Mouse (Mus musculus): ENCODE results near the gene Adgrd1. TPM values are rescaled to one million over a fixed set of nuclear protein-coding genes. Genes with fewer than 3 reads are reported as not detected.

Gene Adgrd1
- polyA plus RNA-seq (2016; fragmentation: Nextera tagmentation; extraction: Ambion mirVana), result 0.09 and 0.16 TPM in 2 replicates

GRCm38 (mm10) chr5:129096511-129096910 lies at the start of gene Adgrd1:
Gene Adgrd1, plus strand, starts transcription at chr5:129096750.
- no peak within 1 kb of the TSS for H3K27ac ChIP-seq (replicated peaks)
- H3K9me3 ChIP-seq (replicated peaks), result no peaks in the 10 kb centered on the region
- no peaks in the 10 kb centered on the region for H3K27me3 ChIP-seq (ENCODE audit: low read depth, poor library complexity, severe bottlenecking)
- no peaks in the 10 kb centered on the region for H3K4me1 ChIP-seq
- H3K36me3 ChIP-seq, result no peaks in the 10 kb centered on the region
- WGBS, result 57% methylated on average over 6 of the region's 6 CpGs
- no peak within 1 kb of the TSS for H3K4me3 ChIP-seq
- DNase-seq (ENCODE audit: low spot score), result no peak

- DNase-seq (ENCODE audit: low spot score), result peak; percentile 63
- Histone ChIP-seq H3K27ac (replicated peaks) (no peak overlapping the region), H3K27me3 (ENCODE audit: low read depth, poor library complexity, severe bottlenecking) (no peaks in the 10 kb centered on the region; the same call in 1 of the 2 replicates), H3K4me1 (peaks cover 48% of the 10 kb centered on the region), H3K9me3 (replicated peaks) (no peaks in the 10 kb centered on the region), H3K36me3 (no peaks in the 10 kb centered on the region), H3K4me3 (no peak overlapping the region)
- 72% methylated on average over 9 of the region's 9 CpGs for WGBS
Measured at GRCm38 (mm10) chr5:129049372-129049771, 47.2 kb upstream of the Adgrd1 start.

DNA sequence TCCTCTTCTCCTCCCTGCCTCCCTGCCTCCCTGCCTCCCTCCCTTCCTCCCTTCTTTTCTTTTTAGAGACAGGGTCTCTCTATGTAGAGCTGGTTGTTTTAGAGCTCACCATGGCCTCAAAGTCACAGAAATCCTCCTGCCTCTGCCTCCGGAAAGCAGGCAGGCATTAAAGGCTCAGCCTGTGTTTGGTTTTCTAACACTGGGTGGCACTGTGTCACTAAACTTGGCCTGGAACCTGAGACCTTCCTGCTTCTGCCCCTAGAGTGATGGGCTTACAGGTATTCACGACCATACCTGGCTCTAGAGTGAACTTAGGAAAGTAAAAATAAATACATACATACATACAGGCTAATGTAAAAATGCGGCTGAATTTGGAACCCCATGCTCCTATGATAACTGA lies 44.6 kb upstream of the Adgrd1 start:
- peaks cover 31% of the 10 kb centered on the region for H3K4me1 ChIP-seq
- no peaks in the 10 kb centered on the region for H3K9me3 ChIP-seq (replicated peaks)
- H3K27me3 ChIP-seq (ENCODE audit: low read depth, poor library complexity, severe bottlenecking), result no peaks in the 10 kb centered on the region; the same call in 1 of the 2 replicates
- H3K4me3 ChIP-seq, result no peak overlapping the region
- WGBS, result 91% methylated on average over 3 of the region's 3 CpGs
- H3K27ac ChIP-seq (replicated peaks), result no peak overlapping the region
- H3K36me3 ChIP-seq, result no peaks in the 10 kb centered on the region
- no peak for DNase-seq (ENCODE audit: low spot score)

GRCm38 (mm10) chr5:129052636-129053355 lies 43.8 kb upstream of the Adgrd1 start:
- H3K4me3 ChIP-seq, result peak overlapping the region; percentile 36
- H3K4me1 ChIP-seq, result peaks cover 27% of the 10 kb centered on the region
- 28% methylated on average over 20 of the region's 20 CpGs for WGBS
- no peaks in the 10 kb centered on the region; the same call in 1 of the 2 replicates for H3K27me3 ChIP-seq (ENCODE audit: low read depth, poor library complexity, severe bottlenecking)
- DNase-seq (ENCODE audit: low spot score), result peak; percentile 48
- H3K27ac ChIP-seq (replicated peaks), result peak overlapping the region; percentile 85
- H3K9me3 ChIP-seq (replicated peaks), result no peaks in the 10 kb centered on the region
- H3K36me3 ChIP-seq, result no peaks in the 10 kb centered on the region

GRCm38 (mm10) chr5:129054675-129055284 lies 41.8 kb upstream of the Adgrd1 start:
- 86% methylated on average over 9 of the region's 9 CpGs for WGBS
- DNase-seq (ENCODE audit: low spot score), result no peak
- no peaks in the 10 kb centered on the region for H3K9me3 ChIP-seq (replicated peaks)
- H3K27ac ChIP-seq (replicated peaks), result no peak overlapping the region
- H3K4me3 ChIP-seq, result no peak overlapping the region
- no peaks in the 10 kb centered on the region; the same call in 1 of the 2 replicates for H3K27me3 ChIP-seq (ENCODE audit: low read depth, poor library complexity, severe bottlenecking)
- H3K36me3 ChIP-seq, result no peaks in the 10 kb centered on the region
- H3K4me1 ChIP-seq, result peaks cover 13% of the 10 kb centered on the region

DNA sequence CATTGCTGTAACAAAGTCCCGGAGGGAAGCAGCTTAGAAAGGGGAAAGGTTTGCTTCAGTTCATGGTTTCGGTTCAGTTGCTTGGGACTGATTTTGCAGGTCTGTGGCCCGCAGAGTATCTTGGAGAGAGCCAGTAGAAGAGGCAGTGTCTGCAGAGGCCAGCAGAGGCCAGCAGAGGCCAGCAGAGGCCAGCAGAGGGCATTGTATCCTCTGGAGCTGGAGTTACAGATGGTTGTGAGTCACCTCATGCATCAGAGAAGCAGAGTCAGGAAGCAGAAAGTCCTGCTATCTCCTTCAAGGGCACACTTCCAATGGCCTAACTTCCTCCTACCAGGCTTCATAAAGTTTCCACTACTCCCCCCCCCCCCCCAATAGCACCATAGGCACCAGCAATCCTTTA lies 37.4 kb upstream of the Adgrd1 start:
- Histone ChIP-seq H3K4me1 (peaks cover 9% of the 10 kb centered on the region), H3K9me3 (replicated peaks) (no peaks in the 10 kb centered on the region), H3K27ac (replicated peaks) (no peak overlapping the region), H3K4me3 (no peak overlapping the region), H3K36me3 (no peaks in the 10 kb centered on the region), H3K27me3 (ENCODE audit: low read depth, poor library complexity, severe bottlenecking) (peaks cover 24% of the 10 kb centered on the region)
- DNase-seq (ENCODE audit: low spot score), result no peak
- 88% methylated on average over 3 of the region's 3 CpGs for WGBS

DNA sequence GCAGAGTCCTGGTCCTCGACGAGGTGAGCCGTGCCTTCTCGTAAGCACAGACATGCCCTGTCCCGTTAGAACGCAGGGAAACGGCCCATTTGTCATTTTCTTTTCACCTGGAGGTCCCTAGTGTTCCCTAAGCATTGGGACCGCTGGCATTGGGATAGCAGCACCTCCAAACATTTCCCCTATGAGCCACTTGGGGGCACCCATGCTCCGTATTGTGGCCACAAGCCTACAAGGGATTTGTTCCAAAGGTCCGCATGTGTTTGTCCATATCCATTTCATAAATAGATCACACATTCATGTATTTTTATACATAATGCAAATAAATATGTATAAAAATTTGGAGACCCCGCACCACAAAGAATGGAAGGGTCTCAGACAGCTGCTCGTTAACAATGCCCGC lies 35.0 kb upstream of the Adgrd1 start:
- peaks cover 24% of the 10 kb centered on the region for H3K27me3 ChIP-seq (ENCODE audit: low read depth, poor library complexity, severe bottlenecking)
- peak; percentile 63 for DNase-seq (ENCODE audit: low spot score)
- peaks cover 10% of the 10 kb centered on the region for H3K4me1 ChIP-seq
- H3K27ac ChIP-seq (replicated peaks), result no peak overlapping the region
- H3K4me3 ChIP-seq, result no peak overlapping the region
- H3K36me3 ChIP-seq, result no peaks in the 10 kb centered on the region
- H3K9me3 ChIP-seq (replicated peaks), result no peaks in the 10 kb centered on the region
- 29% methylated on average over 13 of the region's 13 CpGs for WGBS

DNA sequence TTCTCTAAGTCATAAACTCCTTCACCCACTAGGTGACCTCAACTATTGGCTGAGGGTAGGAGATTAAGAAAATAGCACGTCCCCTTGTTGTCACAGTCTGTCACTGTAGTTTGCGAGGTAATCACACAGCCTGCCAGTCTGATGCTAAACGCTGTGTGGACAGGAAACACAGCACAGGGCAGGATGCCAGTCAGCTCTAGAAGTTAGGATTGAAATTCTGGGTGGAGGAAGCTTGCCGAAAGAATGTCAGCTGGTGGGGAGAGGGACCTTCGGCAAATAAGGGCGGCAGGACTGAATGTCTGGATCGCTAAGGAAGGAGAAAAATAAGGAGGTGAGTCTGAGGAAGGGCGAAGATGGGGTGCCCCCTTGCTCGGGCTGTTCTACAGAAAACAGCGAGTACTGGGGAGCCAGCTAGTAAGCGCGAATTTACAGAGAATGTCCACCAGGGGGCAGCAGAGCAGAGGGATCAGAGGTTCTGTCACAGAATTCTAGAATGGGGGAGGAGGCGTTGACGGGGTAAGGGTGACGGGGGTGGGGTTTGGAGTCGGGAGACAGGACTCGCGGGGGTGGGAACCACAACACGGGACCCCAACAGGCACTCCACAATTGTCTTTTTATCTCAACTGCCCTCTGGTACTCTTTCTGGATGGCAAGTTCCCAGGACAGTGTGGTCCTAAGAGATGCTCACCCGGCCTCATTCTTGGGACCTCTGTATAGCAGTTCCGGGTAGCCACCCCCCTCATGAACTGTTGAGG lies 33.3 kb upstream of the Adgrd1 start:
- Histone ChIP-seq H3K4me3 (peak overlapping the region; percentile 40), H3K36me3 (no peaks in the 10 kb centered on the region), H3K4me1 (peaks cover 13% of the 10 kb centered on the region), H3K9me3 (replicated peaks) (no peaks in the 10 kb centered on the region), H3K27me3 (ENCODE audit: low read depth, poor library complexity, severe bottlenecking) (peaks cover 24% of the 10 kb centered on the region), H3K27ac (replicated peaks) (peak overlapping the region; percentile 71)
- peak; percentile 83 for DNase-seq (ENCODE audit: low spot score)
- 14% methylated on average over 21 of the region's 21 CpGs for WGBS

GRCm38 (mm10) chr5:129063792-129064087 lies 32.8 kb upstream of the Adgrd1 start:
- no peak for DNase-seq (ENCODE audit: low spot score)
- H3K27ac ChIP-seq (replicated peaks), result peak overlapping the region; percentile 71
- WGBS, result 59% methylated on average over 8 of the region's 8 CpGs
- H3K27me3 ChIP-seq (ENCODE audit: low read depth, poor library complexity, severe bottlenecking), result peaks cover 24% of the 10 kb centered on the region
- peak overlapping the region; percentile 40 for H3K4me3 ChIP-seq
- no peaks in the 10 kb centered on the region for H3K36me3 ChIP-seq
- peaks cover 14% of the 10 kb centered on the region for H3K4me1 ChIP-seq
- H3K9me3 ChIP-seq (replicated peaks), result no peaks in the 10 kb centered on the region

GRCm38 (mm10) chr5:129064186-129064585 lies 32.4 kb upstream of the Adgrd1 start:
- H3K27me3 ChIP-seq (ENCODE audit: low read depth, poor library complexity, severe bottlenecking), result peaks cover 24% of the 10 kb centered on the region
- H3K27ac ChIP-seq (replicated peaks), result no peak overlapping the region
- H3K36me3 ChIP-seq, result no peaks in the 10 kb centered on the region
- DNase-seq (ENCODE audit: low spot score), result no peak
- H3K4me3 ChIP-seq, result no peak overlapping the region
- H3K9me3 ChIP-seq (replicated peaks), result no peaks in the 10 kb centered on the region
- peaks cover 14% of the 10 kb centered on the region for H3K4me1 ChIP-seq
- 79% methylated on average over 11 of the region's 11 CpGs for WGBS

DNA sequence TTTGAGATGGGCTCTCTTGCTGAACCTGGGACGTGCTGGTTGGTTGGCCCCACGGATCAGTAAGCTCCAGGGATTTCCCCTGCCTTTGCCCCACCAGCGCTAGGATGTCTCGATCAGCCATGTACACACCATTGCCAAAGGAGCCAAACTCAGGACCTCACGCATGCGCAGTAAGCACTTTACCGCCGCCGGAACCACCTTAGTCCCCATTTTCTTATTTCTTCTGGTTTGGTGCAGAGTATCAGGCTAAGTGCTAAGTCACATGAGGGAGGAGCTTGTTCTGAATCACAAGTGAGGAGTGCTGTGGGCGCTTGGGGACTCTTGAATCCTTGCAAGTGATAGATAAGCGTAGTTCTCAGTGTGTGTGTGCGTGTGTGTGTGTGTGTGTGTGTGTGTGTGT lies 31.2 kb upstream of the Adgrd1 start:
- 81% methylated on average over 12 of the region's 12 CpGs for whole genome bisulfite sequencing
- Histone ChIP-seq H3K4me3 (no peak overlapping the region), H3K36me3 (no peaks in the 10 kb centered on the region), H3K4me1 (peaks cover 14% of the 10 kb centered on the region), H3K27me3 (ENCODE audit: low read depth, poor library complexity, severe bottlenecking) (peaks cover 23% of the 10 kb centered on the region), H3K27ac (replicated peaks) (no peak overlapping the region), H3K9me3 (replicated peaks) (no peaks in the 10 kb centered on the region)
- no peak for DNase-seq (ENCODE audit: low spot score)

DNA sequence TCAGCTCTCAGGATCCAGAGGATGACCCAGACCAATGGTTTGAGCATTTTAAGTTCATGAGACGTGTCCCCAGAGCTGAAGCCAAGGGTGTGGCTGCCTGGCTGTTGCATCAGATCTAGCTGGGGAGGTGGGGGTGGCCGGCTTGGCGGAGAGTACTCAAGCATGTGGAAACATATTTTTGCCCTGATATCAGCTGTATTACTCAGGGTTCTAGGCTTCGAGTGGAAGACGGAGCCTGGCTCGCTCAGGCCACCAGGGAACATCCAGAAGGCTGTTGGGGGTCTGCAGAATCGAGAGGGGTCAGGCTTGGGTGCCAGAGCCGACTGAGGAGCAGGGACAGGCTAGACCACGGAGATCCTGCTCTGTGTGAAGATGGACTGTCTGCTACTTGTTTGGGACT lies 30.6 kb upstream of the Adgrd1 start:
- Histone ChIP-seq H3K27me3 (ENCODE audit: low read depth, poor library complexity, severe bottlenecking) (peaks cover 17% of the 10 kb centered on the region), H3K9me3 (replicated peaks) (no peaks in the 10 kb centered on the region), H3K36me3 (no peaks in the 10 kb centered on the region), H3K27ac (replicated peaks) (0 out of 2 replicates have a peak overlapping the region, but pooled peaks have one; percentile 17), H3K4me3 (no peak overlapping the region), H3K4me1 (peaks cover 14% of the 10 kb centered on the region)
- no peak for DNase-seq (ENCODE audit: low spot score)
- 87% methylated on average over 9 of the region's 9 CpGs for WGBS
